Mouse (Mus musculus) bone marrow macrophage, adult 2 months (primary cell): ENCODE measurements around the gene Ak3.

Source experiments
- CTCF ChIP-seq: IDR thresholded peaks from 2 replicates; pipeline ENCODE4 v1.5.1; 2012; ENCODE audit warnings: low read depth, mild to moderate bottlenecking, low read length, moderate library complexity
- POLR2A ChIP-seq: IDR thresholded peaks from 2 replicates; pipeline ENCODE4 v1.6.1; 2012; ENCODE audit warnings: mild to moderate bottlenecking, low read depth, low read length, borderline replicate concordance

DNA sequence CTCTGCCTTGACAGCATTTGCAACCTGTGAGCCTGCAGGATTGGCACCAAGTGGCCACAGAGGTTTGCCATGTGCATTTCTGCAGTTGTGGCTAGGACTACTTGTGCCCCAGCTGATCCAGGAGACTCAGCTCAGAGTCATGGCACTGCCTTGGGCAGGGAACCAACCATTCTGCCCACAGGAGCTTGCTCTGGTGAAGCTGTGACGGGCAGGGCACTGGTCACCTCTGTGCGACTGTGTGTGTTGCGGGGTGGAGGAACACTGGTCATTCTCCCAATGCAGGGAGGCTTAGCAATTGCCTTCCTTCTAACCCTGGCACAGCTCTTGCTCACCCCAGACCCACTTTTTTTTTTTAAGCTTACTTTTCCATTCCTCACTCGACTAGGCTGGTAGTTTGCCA is 7.7 kb upstream of the Ak3 start:
- TF ChIP-seq POLR2A (no peak), CTCF (no peak)
